Mouse (Mus musculus) T-cell, adult 2 months (primary cell): Measurements from ENCODE around the gene Per1.

ENCODE experiments used
- DNase-seq: peaks from one replicate; pipeline ENCODE4 v3.0.0; 2022; ENCODE audit warnings: low spot score

The Per1 gene

DNA sequence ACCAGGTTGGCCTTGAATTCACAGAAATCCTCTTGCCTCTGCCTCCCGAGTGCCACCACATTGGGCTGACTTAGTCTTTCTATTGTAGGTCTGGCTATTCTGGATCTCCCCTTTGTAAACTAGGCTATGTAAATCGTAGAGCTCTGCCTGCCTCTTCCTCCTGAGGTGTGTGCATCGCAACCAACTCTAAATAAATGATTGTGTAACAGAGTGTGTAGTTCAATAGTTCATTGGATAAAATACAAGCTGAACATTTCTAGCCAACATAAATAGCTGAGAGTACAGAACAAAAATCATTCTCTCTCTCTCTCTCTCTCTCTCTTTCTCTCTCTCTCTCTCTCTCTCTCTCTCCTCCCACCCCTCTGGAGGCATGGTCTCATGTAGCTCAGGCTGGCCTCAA is 19.6 kb downstream of the Per1 start:
- no peak for DNase-seq

DNA sequence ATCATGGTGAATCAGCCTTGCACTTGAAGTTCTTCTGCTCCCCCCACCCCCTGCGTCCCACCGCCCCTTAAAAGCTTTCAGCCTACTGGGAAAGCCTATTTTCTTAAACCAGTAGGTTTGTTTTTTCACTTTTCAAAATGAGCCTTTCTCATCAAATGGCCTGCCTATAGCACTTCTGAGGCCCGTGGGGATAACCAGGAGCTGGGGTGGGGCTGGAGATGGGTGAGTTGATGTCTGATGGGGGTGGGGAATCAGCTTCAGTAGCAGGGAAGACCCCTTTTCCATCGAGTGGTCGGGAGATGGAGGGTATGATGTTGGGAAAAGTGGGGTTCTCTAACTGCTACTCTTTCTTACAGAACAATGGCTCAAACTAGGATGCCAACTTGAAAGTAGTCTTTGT is 21.8 kb downstream of the Per1 start:
- no peak for DNase-seq

DNA sequence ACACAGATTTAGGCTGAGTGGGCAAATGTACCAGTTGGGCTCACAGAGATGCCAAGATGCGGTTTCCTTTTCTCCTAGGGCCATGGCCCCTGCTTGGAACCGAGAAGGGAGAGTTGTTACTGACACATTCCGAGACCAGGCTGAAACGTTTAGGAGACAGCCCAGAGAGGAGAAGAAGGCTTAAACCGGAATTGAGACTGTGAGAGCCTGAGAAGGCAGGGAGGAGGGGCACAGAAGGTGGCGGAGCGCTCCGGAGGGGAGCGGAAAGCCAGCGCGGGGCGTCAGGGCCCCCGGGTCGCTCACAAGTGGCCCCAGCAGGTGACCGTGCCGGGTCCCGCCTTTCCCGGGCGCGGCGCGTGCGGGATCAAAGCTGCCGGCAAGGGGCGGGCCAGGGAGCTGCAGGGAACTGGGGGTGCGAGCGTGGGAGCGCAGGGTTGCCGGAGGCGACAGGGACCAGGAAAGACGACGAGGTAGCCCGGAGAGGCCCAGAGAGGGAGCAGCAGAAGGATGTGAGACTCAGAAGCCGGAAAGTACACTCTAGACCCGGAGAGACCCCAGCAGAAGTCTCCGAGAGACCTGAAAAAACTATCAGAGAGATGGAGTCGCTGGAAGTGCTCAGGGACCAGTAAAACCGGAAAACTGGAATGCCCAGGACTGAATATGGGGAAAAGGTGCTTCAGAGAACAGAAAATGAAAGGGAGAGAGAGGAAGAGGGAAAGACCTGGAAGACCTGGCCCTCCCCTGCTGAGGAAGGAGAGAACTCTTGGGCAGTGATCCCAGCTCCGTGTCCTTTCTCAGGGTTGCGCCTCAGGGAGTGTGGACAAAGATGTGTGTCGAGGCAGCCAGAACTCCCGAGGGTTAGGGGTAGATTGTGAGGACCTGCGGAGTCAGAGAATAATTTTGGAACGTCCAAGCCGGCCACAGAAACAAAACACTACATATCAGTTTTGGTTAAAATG is 23.0 kb downstream of the Per1 start:
- DNase-seq: peak; percentile 67

DNA sequence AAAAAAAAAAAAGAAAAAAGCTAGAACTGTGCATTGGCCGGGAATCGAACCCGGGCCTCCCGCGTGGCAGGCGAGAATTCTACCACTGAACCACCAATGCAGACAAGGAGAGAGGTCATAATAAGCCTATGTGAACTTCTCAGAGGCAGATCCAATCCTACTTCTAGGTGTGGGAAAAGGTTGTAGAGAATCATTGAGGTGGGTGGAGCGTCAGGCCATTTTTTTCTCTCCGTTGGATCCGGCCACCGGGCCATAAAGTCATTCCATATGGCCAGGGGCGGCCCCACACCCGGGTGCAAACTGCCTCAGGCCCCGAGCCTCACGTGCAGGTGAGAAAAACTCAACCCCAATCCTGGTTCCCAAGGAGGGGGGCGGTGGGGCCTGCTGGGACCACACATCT is 23.7 kb downstream of the Per1 start:
- DNase-seq: peak; percentile 83

DNA sequence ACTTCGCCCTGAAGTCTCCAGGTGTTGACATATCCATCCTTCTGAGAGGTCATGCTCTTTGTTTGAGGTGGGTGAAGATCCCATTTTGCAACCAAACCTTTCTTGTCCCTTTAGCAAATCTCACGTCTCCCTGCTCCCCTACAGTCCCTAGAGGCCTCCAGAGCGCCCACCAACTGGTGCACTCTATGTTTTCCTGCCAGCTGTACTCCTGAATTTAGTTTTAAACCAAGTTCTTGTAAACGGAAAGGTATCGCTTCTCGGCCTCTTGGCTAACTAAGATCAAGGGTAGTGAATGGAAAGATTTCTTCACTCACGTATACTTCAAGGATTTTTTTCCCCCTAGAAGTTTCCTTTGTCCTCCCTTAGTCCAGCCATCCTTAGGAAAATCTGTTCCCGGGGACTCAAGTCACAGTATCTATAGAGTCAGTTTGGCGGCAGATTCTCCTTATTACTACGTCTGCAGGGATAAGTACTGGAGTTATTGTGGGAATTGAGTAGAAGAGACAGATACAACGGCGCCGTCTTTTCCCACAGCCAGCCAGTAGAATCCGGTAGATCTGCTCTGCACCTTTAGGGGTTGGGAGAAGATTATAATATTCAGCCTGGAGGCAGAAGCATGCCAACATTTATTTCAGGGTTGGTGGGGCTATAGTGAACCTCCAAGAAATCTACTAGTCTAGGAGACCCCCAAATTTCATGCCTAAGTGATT is 24.6 kb downstream of the Per1 start:
- no peak for DNase-seq

DNA sequence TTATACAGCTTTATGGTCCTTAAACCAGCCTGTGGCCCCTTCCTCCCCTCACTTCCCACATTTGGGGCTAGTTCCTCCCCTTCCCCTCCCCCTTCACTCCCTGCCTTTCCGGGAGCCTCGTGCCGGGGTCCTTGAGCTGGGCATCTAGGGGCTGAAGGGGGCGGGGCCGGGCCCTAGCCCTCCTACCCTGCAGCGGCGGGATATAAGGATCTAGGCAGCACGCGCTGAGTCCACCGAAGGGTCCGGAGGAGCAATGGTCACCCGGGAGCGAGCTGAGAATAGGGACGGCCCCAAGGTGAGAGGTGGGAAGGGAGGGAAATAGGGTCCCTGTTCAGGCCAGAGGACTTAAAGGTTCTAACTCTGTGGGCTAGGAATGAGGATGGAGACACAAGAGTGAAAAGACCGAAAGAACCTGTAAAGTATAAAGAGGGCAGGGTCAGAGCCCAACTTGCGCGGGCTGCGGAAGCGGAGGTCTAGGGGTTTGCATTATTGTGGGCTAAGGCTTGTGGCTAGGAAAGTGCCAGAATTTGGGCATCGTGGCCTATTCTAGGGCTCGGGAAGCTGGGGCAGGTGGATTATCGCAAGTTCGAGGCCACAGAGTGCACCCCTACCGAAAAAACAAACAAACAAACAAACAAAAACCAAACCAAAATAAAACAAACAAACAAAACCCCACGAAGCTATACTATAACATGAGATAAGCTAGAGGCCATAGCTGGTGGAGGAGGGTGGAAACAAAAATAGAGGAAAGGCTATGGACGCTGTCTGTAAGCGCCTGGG is 25.4 kb downstream of the Per1 start, which contains the start of gene Hes7:
Gene Hes7 (plus strand): TSS at position 184 of the 780 bp plus-strand sequence.
- DNase-seq: no peak

DNA sequence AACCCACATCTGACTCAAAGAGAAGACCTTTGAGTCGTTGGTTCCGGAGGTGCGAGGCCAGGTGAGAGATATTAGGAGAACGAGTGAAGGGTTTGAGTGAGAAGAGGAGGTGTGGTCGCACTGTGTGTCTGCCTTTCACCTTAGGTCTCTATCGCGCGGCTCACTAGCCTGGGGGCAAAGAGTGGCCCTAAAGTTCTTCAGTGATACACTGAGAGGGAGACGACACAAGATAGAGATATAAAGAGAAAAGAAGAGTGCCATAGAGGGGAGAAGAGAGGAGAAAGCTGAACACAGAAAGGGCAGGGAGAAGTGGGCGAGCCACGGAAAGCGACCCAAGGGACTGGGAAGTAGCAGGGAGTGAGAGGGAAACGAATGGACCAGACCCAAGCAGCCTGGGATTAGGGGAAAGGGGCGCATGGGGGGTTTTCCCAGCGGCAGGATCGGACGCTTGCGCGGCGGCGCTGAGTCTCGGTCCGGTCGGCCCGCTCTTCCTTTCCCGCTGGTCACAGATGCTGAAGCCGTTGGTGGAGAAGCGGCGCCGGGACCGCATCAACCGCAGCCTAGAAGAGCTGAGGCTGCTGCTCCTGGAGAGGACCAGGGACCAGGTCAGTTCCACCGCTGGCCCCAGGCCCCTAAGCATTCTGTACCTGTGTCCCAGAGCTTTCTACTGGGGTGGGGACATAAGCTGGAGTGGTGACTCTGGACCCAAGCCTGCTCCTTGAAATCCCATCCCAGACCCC is 26.2 kb downstream of the Per1 start:
- no peak for DNase-seq

DNA sequence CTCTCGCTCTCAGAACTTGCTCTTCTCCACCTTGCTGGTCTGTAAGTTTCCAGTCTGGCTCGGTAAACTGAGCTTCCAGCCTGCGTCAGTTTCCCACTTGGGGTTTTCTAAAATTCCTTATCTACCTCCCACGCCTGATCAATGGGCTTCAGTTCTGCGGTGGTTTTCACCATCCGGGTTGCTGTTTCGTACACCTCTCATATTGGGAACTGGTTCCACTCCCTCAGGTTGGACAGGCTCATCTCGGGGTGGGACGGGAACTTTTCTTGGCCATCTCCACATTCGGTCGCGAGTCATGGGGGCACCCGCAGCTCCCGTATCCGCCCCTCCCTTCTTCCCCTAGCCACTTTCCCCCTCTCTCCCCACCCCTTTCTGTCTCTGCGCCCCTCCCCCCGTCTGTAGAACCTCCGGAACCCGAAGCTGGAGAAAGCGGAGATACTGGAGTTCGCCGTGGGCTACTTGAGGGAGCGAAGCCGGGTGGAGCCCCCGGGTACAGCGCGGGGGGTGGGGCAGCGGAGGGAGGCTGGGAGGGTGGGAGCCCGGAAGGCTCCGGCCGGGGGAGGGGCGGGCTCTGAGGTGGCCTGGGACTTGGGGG is 26.8 kb downstream of the Per1 start:
- no peak for DNase-seq

DNA sequence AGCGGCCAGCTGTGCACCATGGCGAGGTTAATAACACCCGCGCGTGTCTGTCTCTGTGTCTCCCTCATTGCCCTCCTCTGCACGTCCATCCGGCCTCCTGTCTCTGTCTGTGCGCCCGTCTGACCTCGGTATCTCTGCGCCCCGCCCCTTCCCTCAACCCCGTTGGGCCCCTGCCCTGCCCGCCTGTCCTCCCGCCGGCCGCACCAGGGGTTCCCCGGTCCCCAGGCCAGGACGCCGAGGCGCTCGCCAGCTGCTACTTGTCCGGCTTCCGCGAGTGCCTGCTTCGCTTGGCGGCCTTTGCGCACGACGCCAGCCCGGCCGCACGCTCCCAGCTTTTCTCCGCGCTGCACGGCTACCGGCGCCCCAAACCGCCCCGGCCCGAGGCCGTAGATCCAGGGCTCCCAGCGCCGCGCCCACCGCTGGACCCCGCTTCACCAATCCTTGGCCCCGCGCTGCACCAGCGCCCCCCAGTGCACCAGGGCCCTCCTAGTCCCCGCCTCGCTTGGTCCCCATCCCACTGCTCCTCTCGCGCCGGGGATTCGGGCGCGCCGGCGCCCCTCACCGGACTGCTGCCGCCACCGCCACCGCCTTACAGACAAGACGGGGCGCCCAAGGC is 27.4 kb downstream of the Per1 start, which contains the start of gene 9130213A22Rik:
Gene 9130213A22Rik (minus strand): TSS at position 254 of the 616 bp plus-strand sequence.
- peak; percentile 58 for DNase-seq

DNA sequence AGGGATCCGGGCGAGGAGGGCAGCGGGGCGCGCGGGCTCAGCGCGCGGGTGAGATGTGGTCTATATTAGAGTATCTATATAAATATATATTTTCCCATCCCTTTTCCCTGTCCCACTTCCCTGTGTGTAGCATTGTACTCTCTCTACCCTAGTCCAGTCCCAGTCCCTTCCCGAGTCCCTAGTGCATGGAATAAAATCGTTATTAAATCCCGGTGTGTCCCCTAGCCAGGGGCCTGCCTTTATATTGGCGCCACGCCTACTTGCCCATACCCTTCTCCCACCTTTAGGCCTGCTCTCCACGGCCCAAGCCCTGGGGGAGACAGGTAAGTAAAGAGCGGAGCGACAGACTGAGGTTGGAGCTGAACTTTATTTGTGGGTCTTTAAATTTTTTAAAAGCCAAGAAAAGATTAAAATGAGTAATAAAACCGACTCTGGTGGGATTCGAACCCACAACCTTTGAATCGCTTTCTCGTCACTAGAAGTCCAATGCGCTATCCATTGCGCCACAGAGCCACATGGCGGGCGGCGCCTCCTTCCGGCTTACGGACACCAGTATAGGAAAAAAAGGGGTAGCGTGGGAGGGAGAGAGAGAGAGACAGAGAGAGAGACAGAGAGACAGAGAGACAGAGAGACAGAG is 28.2 kb downstream of the Per1 start:
- peak; percentile 87 for DNase-seq

DNA sequence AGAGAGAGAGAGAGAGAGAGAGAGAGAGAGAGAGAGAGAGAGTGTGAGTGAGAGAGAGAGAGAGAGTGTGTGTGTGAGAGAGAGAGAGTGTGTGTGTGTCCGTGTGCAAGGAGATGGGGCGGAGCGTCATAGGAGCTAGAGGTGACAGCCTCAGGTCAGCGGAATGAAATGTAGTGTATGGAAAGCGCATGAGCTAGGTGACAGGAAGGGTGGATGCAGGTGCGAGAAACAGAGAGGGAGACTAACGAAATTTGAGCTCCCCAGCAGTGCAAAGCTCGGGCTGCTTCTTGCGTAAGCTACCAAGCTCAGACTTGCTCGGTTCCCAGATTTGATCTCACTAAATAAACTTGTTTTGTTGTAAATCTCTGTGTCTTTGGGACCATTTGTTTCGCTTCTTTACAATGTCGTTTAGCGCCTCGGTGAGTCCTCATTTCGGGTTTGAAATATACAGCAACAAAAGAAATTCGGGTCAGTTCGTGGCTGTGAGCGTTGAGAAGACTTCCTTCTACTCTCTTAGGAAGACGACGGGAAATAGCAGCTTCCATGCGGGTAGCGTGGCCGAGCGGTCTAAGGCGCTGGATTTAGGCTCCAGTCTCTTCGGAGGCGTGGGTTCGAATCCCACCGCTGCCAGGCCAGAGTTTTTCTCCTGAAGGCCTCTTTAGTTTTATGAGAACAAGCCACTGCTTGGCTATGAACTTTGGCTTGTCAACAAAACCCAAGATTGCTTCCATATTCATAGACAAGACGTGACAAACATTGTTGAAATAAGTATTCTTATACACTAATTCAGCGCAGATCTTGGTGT is 28.9 kb downstream of the Per1 start:
- peak; percentile 80 for DNase-seq

DNA sequence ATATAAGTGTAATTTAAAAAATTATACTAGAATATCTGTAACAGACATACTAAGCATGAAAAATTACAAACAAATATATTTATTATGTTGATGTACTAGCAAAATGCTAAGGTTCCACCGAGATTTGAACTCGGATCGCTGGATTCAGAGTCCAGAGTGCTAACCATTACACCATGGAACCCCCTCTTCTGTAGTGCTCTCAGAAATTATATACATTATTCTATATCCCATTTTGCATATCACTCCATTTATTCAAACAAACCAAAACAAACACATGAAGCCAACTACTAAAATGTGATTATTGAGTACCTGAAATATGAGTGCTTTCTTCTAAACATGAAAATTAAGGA is 29.5 kb downstream of the Per1 start:
- peak; percentile 72 for DNase-seq

DNA sequence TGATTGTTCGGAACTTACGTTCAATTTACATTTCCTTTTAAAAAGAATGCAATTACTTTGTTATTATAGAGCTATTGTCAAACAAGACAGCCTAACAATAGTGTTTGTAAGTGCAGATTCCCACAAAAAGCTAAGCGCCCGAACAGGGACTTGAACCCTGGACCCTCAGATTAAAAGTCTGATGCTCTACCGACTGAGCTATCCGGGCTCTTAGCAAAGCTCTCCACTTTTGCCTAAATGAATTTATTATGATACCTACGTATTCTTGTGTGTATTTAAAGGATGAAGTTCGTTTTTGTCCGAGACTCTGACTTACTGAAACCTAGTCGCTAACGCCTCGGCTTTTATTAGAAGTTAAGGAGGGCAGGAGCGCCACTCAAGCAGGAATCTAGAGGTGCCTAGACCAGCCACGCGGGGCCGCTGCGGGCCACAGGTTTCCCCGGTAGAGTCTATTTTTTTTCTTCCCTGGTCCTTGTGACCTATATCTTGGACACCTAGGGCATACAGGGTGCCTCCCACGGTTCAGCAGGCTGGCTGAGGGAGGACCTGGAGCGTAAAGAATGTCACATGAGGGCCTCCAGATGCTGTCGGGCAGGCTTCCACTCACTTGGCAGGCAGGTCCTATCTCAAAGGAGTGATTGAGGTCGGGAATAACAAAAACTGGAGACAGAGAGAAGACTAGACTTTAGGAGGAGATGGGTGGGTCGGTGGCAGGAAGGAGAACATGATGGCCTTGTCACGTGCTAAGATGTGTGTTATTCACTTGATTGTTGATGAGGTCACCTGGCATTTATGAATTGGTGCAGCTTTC is 30.2 kb downstream of the Per1 start:
- DNase-seq: peak; percentile 86

DNA sequence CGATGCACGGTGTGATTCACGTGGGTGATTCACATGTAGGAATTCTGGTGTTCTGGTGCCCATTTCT is 30.7 kb downstream of the Per1 start, which contains the start of gene Aloxe3:
Gene Aloxe3 (plus strand): TSS at position 45 of the 67 bp plus-strand sequence.
- DNase-seq: no peak

DNA sequence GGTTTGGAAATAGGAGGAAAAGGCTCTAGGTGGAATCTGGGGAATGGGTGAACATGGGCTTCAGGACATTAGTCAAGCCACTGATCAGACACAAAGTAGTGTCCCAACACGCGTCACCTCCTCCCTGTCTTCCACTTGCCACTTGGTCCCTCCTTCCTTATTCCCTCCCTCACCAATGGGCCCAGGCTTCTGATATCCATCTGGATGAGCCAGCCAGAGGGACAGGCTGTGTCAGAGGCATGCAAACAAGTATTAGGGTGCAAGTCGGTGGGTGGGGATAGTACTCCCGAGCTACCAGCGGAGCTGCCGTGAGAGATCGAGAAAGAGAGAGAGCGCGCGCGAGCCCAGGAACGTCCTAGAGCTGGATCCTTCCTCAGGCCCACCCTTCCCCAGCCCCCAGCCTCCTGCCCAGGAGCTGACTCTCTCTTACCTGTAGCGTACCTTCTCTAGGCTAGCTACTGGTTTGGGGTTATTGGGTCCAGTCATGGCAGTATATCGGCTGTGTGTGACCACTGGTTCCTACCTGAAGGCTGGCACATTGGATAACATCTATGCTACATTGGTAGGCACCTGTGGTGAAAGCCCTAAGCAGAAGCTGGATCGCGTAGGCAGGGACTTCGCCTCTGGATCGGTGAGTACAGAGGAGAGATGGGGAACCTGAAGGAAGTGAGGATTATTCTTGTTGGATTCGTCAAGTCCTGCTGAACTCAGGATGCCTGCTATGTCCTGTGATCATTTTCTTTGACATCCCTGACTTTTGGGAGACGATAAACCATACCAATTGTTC is 31.1 kb downstream of the Per1 start:
- peak; percentile 43 for DNase-seq

DNA sequence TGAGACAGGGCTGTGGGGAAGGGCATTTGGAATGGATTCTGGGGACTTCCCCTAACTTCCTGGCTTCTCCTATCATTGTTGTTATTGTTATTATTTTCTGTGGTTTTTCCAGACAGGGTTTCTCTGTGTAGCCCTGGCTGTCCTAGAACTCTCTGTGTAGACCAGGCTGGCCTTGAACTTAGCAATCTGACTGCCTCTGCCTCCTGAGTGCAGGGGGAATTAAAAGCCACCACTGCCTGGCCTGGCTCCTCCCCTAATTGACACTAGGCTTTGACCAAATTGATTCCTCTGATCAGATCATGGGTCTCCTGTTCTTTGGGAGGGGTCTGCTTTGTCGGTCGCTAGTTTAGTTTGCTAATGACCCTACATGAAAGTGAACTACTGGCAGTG is 31.7 kb downstream of the Per1 start:
- DNase-seq: no peak

DNA sequence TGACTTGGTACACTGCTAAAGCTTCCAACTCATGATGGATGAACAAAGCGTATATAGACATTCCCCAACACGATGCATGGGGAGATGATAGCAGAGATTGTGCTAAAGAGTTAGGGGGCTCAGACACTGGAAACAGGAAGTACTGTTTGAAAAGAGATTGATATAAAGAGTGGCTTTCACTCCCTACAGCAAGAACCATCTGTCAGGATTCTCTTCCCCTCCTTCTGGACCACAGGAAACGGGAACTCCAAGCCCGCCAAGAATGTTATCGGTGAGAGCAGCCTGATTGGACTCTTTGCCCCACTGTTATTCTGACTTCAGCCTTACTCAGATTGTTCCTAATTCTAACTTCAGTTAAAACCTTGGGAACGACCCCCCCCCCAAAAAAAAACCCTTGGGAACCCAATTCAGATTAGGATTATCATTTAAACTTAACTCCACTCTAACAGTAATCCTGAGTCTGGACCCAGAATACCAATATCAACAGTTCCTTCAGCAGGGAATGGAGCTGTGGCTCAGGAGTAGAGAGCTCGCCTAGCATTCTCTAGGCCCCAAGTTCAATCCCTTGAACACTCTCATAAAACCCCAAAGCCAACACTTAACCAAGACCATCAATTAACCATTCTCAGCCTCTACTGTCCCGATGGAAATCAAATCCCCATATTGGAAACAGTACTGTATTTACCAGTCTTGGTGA is 33.6 kb downstream of the Per1 start:
- no peak for DNase-seq

DNA sequence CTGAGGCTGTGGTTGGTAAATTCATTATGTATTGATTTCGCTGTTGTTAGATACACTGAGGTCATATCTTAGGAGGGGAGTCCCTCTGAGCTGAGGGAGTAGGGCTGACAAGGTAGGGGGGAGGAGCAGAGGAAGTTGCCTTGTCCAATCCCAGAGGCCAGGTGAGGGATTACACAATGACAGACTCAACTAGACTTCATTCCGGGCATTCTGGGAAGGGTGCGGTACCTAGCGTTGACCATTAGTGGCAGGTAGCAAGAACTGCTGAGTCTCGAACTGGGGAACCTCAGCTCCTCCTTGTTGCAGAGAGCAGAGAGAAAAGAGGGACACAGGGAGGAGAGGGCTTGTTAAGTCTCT is 38.5 kb downstream of the Per1 start:
- DNase-seq: no peak
